Mouse (Mus musculus) layer of hippocampus, adult 6 months (tissue): Measurements from ENCODE around the gene Fnip2. TPM values are rescaled to one million over a fixed set of nuclear protein-coding genes. Genes with fewer than 3 reads are reported as not detected.

Source experiments
- long read RNA-seq, 2 experiments: library from polyadenylated mRNA; unstranded; transcript quantifications; one replicate each; pipeline ENCODE4 v2.0.0; 2019 to 2020
- polyA plus RNA-seq: library from polyadenylated mRNA; unstranded; fragments of <200 nt; fragmentation: Nextera tagmentation; gene quantifications from 2 replicates; pipeline ENCODE4 v1.2.3, GENCODE M21; 2021

The Fnip2 gene
- polyA plus RNA-seq = 0.72 and 0.84 TPM in 2 replicates
- long read RNA-seq, experiment 1, partial matches to known transcripts = 0 of 4 reads
- long read RNA-seq, experiment 1, other reads (novel, unspliced or antisense) = 4 of 4 reads
- long read RNA-seq, experiment 2, partial matches to known transcripts = 3 of 13 reads
- long read RNA-seq, experiment 2, other reads (novel, unspliced or antisense) = 10 of 13 reads

GRCm38 (mm10) chr3:79567703-79568362, at the start of gene Fnip2:
TSS of gene Fnip2 (minus strand) at chr3:79567796.

GRCm38 (mm10) chr3:79590863-79591792, 23.5 kb upstream of the Fnip2 start, which contains the start of gene Ppid:
TSS of gene Ppid (plus strand) at chr3:79591342.

Other genes starting within 250 kb of the Fnip2 start
- 0.11 TPM in 1 of 2 replicates, not detected in the other for gene Gm17359, start 231.1 kb downstream of the Fnip2 start, polyA plus RNA-seq
- 83.9 and 85.9 TPM in 2 replicates for gene Ppid, start 23.5 kb upstream of the Fnip2 start, polyA plus RNA-seq
- 2.0 and 2.7 TPM in 2 replicates for gene 4930579G24Rik, start 61.3 kb upstream of the Fnip2 start, polyA plus RNA-seq
- 22.9 and 25.3 TPM in 2 replicates for gene Etfdh, start 61.7 kb upstream of the Fnip2 start, polyA plus RNA-seq
- gene Rxfp1, start 170.1 kb upstream of the Fnip2 start, polyA plus RNA-seq = 0.65 and 0.97 TPM in 2 replicates